Mouse (Mus musculus): ENCODE results near the gene Iqcn.

DNA sequence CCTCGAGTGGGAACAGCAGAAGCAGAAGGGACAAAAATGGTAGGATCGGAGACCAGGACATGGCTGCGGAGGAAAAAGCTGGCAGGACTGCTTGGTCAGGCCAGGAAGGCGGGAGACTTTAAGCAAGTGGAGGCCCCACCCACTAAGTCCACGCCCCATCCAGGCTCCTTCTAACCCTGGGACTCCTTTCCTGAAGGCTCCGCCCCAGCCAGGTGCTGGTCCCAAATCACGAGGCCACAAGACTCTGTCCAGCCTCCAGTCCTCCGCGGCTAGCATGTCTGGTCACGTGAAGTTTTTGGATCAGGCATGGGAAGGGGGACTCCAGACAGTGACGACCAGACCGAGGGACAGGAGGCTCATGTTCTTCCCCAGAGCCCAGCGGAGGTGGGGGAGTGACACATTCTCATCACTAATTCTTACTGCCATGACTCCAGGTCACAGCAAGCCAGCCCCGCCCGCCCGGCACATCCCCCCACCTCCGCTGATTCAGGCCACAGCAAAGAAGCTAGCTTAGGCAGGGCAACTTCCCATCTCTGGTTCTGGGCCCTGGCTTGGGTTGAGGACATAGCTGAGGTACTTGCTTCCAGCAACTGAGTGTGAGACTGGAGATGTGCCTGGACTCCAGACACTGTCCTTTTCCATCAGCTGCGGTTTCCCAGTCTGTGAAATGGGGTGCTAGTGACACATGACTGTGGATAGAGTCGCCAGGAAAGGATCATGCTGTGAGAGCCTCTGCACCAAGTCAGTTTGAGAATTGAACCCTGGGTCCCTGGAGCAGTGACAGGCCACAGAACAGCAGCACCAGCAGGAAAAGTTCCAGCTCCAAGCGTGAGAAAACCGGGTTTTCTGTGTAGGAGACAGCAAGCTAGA lies 63.5 kb downstream of the Iqcn start:
- no peak for TF ChIP-seq CTCF (IDR thresholded peaks at IDR 0.05; ENCODE audit: borderline replicate concordance, extremely low read depth, insufficient read depth, insufficient read length)
- TF ChIP-seq POLR2A (IDR thresholded peaks at IDR 0.05; ENCODE audit: borderline replicate concordance, extremely low read depth, insufficient read depth, insufficient read length, poor library complexity, severe bottlenecking), result no peak

Measured in brain, embryonic 14.5 days (tissue).